Mouse (Mus musculus): Measurements from ENCODE around the gene Fbxw10. TPM values are rescaled to one million over a fixed set of nuclear protein-coding genes. Genes with fewer than 3 reads are reported as not detected.

Gene Fbxw10
- total and polyA plus RNA-seq, 3 experiments = not detected

DNA sequence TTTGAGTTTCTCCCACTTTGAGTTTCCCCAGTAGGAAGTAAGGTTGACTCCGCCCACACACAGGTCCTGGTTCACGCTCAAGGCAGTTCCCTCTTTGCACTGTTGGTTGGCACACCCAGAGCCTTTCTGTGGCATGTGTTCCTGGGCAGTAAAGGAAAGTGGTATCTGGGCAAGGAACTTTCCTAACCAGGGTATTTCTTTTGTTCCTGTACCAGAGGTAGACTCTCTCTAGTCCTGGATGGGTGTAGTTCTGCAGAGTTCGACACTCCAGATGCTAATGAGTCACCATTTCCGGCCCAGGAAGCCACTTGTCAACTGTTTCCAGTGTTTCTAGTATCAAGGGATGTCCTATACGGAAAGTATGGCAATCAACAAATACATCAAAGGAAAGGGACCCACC is 25.0 kb upstream of the Fbxw10 start (continued):
- TF ChIP-seq MAFK (IDR thresholded peaks at IDR 0.05; ENCODE audit: borderline replicate concordance, low read depth, low read length) (no peak), UBTF (IDR thresholded peaks at IDR 0.05; ENCODE audit: borderline replicate concordance, insufficient read depth, low read depth, low read length) (no peak), ZNF384 (IDR thresholded peaks at IDR 0.05; ENCODE audit: low read depth, low read length) (no peak), EP300 (IDR thresholded peaks at IDR 0.05; ENCODE audit: low read depth in 1 of 2, low read length in 2 of 2) (peak; percentile 14 to 55; a peak in 3 of 4 replicates), MAZ (IDR thresholded peaks at IDR 0.05; ENCODE audit: low read depth, low read length) (no peak), TBP (IDR thresholded peaks at IDR 0.05; ENCODE audit: low read depth, low read length) (no peak; the same call in 1 of the 2 replicates), USF1 (IDR thresholded peaks at IDR 0.05; ENCODE audit: low read depth, low read length) (no peak), ZKSCAN1 (IDR thresholded peaks at IDR 0.05; ENCODE audit: low read depth, low read length) (no peak), JUND (IDR thresholded peaks at IDR 0.05; ENCODE audit: low read depth, low read length) (peak; percentile 77; the same call in 1 of the 2 replicates), ETS1 (IDR thresholded peaks at IDR 0.05; ENCODE audit: low read depth, low read length) (0 out of 2 replicates have a peak, but pooled peaks have one; percentile 7), MXI1 (IDR thresholded peaks at IDR 0.05; ENCODE audit: low read depth, low read length) (no peak), MEF2A (IDR thresholded peaks at IDR 0.05; ENCODE audit: extremely low read depth, insufficient replicate concordance, low read depth, low read length, poor library complexity, severe bottlenecking) (no peak), RAD21 (IDR thresholded peaks at IDR 0.05; ENCODE audit: low read depth, low read length) (no peak), GABPA (IDR thresholded peaks at IDR 0.05; ENCODE audit: low read depth, low read length) (no peak), MAX (IDR thresholded peaks at IDR 0.05; ENCODE audit: low read length) (no peak), CHD2 (IDR thresholded peaks at IDR 0.05; ENCODE audit: low read length) (no peak), CHD1 (IDR thresholded peaks at IDR 0.05; ENCODE audit: low read depth, low read length) (no peak)

DNA sequence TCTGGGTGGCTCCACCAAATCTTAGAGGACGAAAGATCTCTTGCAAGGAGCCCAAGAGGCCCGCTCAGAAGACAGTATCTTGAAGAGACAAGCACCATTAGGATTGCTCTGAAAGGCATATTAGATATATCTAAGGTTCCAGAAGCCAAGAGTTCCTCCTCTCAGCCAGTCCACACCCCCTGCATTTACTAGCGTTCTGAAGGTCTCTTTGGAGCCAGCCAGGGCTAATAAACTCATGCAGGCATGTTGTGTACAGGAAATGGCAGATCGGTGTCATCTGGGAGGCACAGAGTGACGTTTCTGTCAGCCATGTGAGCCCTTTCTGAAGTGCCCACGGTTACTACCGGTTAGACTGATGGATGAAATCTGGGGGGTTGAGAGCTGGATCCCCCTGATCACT is 22.7 kb upstream of the Fbxw10 start:
- peak; percentile 84 for DNase-seq (ENCODE audit: low read depth, low spot score)
- Histone ChIP-seq H3K79me2 (ENCODE audit: control insufficient read depth, insufficient read depth, low read length, poor library complexity) (no peaks in the 10 kb centered on the region), H3K27ac (ENCODE audit: control insufficient read depth, low read depth, low read length) (peak overlapping the region; percentile 15), H3K36me3 (ENCODE audit: control insufficient read depth in 1 of 2, insufficient read depth in 2 of 2, low read length in 2 of 2) (peaks cover 0 to 29% of the 10 kb centered on the region in 2 experiments; a peak in 2 of 4 replicates), H3K9me3 (replicated peaks; ENCODE audit: insufficient read depth, low read length) (no peaks in the 10 kb centered on the region), H3K27me3 (ENCODE audit: control insufficient read depth in 1 of 2, insufficient read depth in 2 of 2, low read length in 2 of 2) (no peaks in the 10 kb centered on the region), H3K4me3 (ENCODE audit: control insufficient read depth in 1 of 2, insufficient read depth in 1 of 2, low read depth in 2 of 2, low read length in 2 of 2) (peak overlapping the region; percentile 35 to 40; a peak in 3 of 4 replicates), H3K4me1 (ENCODE audit: control insufficient read depth in 1 of 2, insufficient read depth in 2 of 2, low read length in 2 of 2) (peaks cover 8 to 30% of the 10 kb centered on the region in 2 experiments), H3K9ac (ENCODE audit: control insufficient read depth, low read depth, low read length, poor library complexity, severe bottlenecking) (peak overlapping the region; percentile 45)
- TF ChIP-seq USF1 (IDR thresholded peaks at IDR 0.05; ENCODE audit: low read depth, low read length) (no peak), GATA1 (IDR thresholded peaks at IDR 0.05; ENCODE audit: low read depth, low read length) (no peak), SIN3A (IDR thresholded peaks at IDR 0.05; ENCODE audit: low read length) (peak; percentile 56), MYB (IDR thresholded peaks at IDR 0.05; ENCODE audit: low read depth, low read length) (no peak), MAX (IDR thresholded peaks at IDR 0.05; ENCODE audit: low read length) (no peak; the same call in 1 of the 2 replicates), MYC (IDR thresholded peaks at IDR 0.05; ENCODE audit: low read depth, low read length) (peak; percentile 31; the same call in 1 of the 2 replicates), NELFE (IDR thresholded peaks at IDR 0.05; ENCODE audit: low read depth, low read length) (no peak), USF2 (IDR thresholded peaks at IDR 0.05; ENCODE audit: borderline replicate concordance in 1 of 2, insufficient read depth in 1 of 2, low read depth in 1 of 2, low read length in 2 of 2) (no peak), MXI1 (IDR thresholded peaks at IDR 0.05; ENCODE audit: low read depth, low read length) (peak; percentile 68; the same call in 1 of the 2 replicates), POLR2A (IDR thresholded peaks at IDR 0.05; ENCODE audit: control insufficient read depth in 1 of 2, insufficient read depth in 1 of 2, low read depth in 1 of 2, low read length in 2 of 2, poor library complexity in 1 of 2) (no peak), ELF1 (IDR thresholded peaks at IDR 0.05; ENCODE audit: low read depth, low read length) (no peak), GABPA (IDR thresholded peaks at IDR 0.05; ENCODE audit: low read depth, low read length) (no peak), POLR2AphosphoS2 (IDR thresholded peaks at IDR 0.05; ENCODE audit: low read length) (no peak), TBP (IDR thresholded peaks at IDR 0.05; ENCODE audit: low read depth, low read length) (peak; percentile 75), NRF1 (IDR thresholded peaks at IDR 0.05; ENCODE audit: insufficient read depth, low read depth, low read length, poor library complexity, severe bottlenecking) (no peak), UBTF (IDR thresholded peaks at IDR 0.05; ENCODE audit: borderline replicate concordance, insufficient read depth, low read depth, low read length) (no peak), KAT2A (conservative IDR thresholded peaks at IDR 0.05; ENCODE audit: low read depth, low read length) (no peak), EP300 (IDR thresholded peaks at IDR 0.05; ENCODE audit: low read depth in 1 of 2, low read length in 2 of 2) (peak in 1 of 2 experiments; percentile 42; a peak in 1 of 4 replicates), E2F4 (IDR thresholded peaks at IDR 0.05; ENCODE audit: borderline replicate concordance, low read depth, low read length) (no peak), TCF12 (IDR thresholded peaks at IDR 0.05; ENCODE audit: low read depth, low read length) (0 out of 2 replicates have a peak, but pooled peaks have one; percentile 20), ETS1 (IDR thresholded peaks at IDR 0.05; ENCODE audit: low read depth, low read length) (peak; percentile 39), POLR2AphosphoS5 (IDR thresholded peaks at IDR 0.05; ENCODE audit: borderline replicate concordance, low read depth, low read length) (no peak), ZNF384 (IDR thresholded peaks at IDR 0.05; ENCODE audit: low read depth, low read length) (no peak), CTCF (IDR thresholded peaks at IDR 0.05 in 2 of 3, conservative IDR thresholded peaks at IDR 0.05 in 1 of 3; ENCODE audit: control insufficient read depth in 1 of 3, insufficient read depth in 1 of 3, low read depth in 2 of 3, low read length in 3 of 3, poor library complexity in 1 of 3, severe bottlenecking in 1 of 3) (no peak), RAD21 (IDR thresholded peaks at IDR 0.05; ENCODE audit: low read depth, low read length) (no peak), TAL1 (IDR thresholded peaks at IDR 0.05; ENCODE audit: low read length) (peak; percentile 15; the same call in 1 of the 2 replicates)

Data from MEL (cell line).